Mouse (Mus musculus) urinary bladder, postnatal 36 days (tissue): ENCODE results near the gene Col4a3.

ENCODE experiments used
- DNase-seq, 2 experiments: peaks; one replicate each; pipeline ENCODE4 v3.0.0; 2022; ENCODE audit warnings: low spot score in 2 of 2, mixed read lengths in 1 of 2

Col4a3 gene

GRCm38 (mm10) chr1:82686328-82686727 lies 99.6 kb downstream of the Col4a3 start:
- no peak for DNase-seq

GRCm38 (mm10) chr1:82686866-82687265 lies 100.1 kb downstream of the Col4a3 start:
- no peak for DNase-seq

- no peak for DNase-seq
Observed at GRCm38 (mm10) chr1:82687931-82688330, 101.2 kb downstream of the Col4a3 start.

GRCm38 (mm10) chr1:82695915-82696314 lies 109.2 kb downstream of the Col4a3 start:
- DNase-seq = no peak

GRCm38 (mm10) chr1:82717816-82718512 lies 131.2 kb downstream of the Col4a3 start:
- DNase-seq = no peak

- peak; percentile 92 to 93 for DNase-seq
Observed at GRCm38 (mm10) chr1:82724339-82725025, 137.8 kb downstream of the Col4a3 start, which contains the start of gene Mff. Gene Mff (plus strand): TSS chr1:82724890.

- no peak for DNase-seq
Observed at GRCm38 (mm10) chr1:82725026-82725874, 138.5 kb downstream of the Col4a3 start.

GRCm38 (mm10) chr1:82725875-82726185 lies 139.1 kb downstream of the Col4a3 start:
- no peak for DNase-seq

GRCm38 (mm10) chr1:82726482-82726881 lies 139.8 kb downstream of the Col4a3 start:
- no peak for DNase-seq

GRCm38 (mm10) chr1:82733357-82733756 lies 146.6 kb downstream of the Col4a3 start:
- no peak for DNase-seq

GRCm38 (mm10) chr1:82738066-82738465 lies 151.3 kb downstream of the Col4a3 start:
- no peak for DNase-seq

GRCm38 (mm10) chr1:82741539-82741938 lies 154.8 kb downstream of the Col4a3 start:
- no peak for DNase-seq

- no peak for DNase-seq
Observed at GRCm38 (mm10) chr1:82743962-82744361, 157.2 kb downstream of the Col4a3 start.

GRCm38 (mm10) chr1:82746408-82746807 lies 159.7 kb downstream of the Col4a3 start:
- DNase-seq = no peak

- DNase-seq = no peak
Observed at GRCm38 (mm10) chr1:82747714-82748452, 161.2 kb downstream of the Col4a3 start.

GRCm38 (mm10) chr1:82759520-82759919 lies 172.8 kb downstream of the Col4a3 start:
- no peak for DNase-seq

GRCm38 (mm10) chr1:82761454-82762169 lies 174.9 kb downstream of the Col4a3 start:
- DNase-seq = no peak

GRCm38 (mm10) chr1:82762274-82762673 lies 175.6 kb downstream of the Col4a3 start:
- DNase-seq = no peak

- no peak for DNase-seq
Observed at GRCm38 (mm10) chr1:82766227-82766626, 179.5 kb downstream of the Col4a3 start.

- DNase-seq = no peak
Observed at GRCm38 (mm10) chr1:82766641-82767040, 179.9 kb downstream of the Col4a3 start.

GRCm38 (mm10) chr1:82768269-82768668 lies 181.5 kb downstream of the Col4a3 start, which contains the start of gene Tm4sf20:
Gene Tm4sf20 (minus strand): TSS chr1:82768461.
- DNase-seq = no peak
